Mouse (Mus musculus): ENCODE data around the gene Olfr1255. TPM values are rescaled to one million over a fixed set of nuclear protein-coding genes. Genes with fewer than 3 reads are reported as not detected.

The Olfr1255 gene
- not detected in 2 replicates for polyA plus RNA-seq (2014; fragmentation: Nextera tagmentation; extraction: Ambion mirVana)

GRCm38 (mm10) chr2:89811751-89812150, at the start of gene Olfr1255:
Gene Olfr1255 (plus strand): TSS chr2:89812051.
- 59% methylated on average over 3 of the region's 3 CpGs for WGBS
- ATAC-seq (ENCODE audit: insufficient number of reproducible peaks, insufficient read depth, low FRiP score, low read depth), result no peak

GRCm38 (mm10) chr2:89793519-89793918, 18.3 kb upstream of the Olfr1255 start, which contains the start of gene Olfr1254:
Gene Olfr1254 (minus strand): TSS chr2:89793619.
- Histone ChIP-seq H3K9me3 (ENCODE audit: control insufficient read depth, low read length) (no peaks in the 10 kb centered on the region), H3K36me3 (ENCODE audit: control insufficient read depth, insufficient read depth, low read length) (no peaks in the 10 kb centered on the region), H3K27me3 (ENCODE audit: control insufficient read depth, insufficient read depth, low read length) (no peaks in the 10 kb centered on the region), H3K27ac (replicated peaks in 1 of 2; ENCODE audit: control insufficient read depth in 1 of 2, insufficient read depth in 1 of 2, low read depth in 2 of 2, low read length in 2 of 2) (no peak within 1 kb of the TSS), H3K4me2 (ENCODE audit: low read length) (no peak within 1 kb of the TSS), H3K4me3 (ENCODE audit: control insufficient read depth in 1 of 2, insufficient read depth in 1 of 2, low read depth in 1 of 2, low read length in 2 of 2) (no peak within 1 kb of the TSS), H3K4me1 (ENCODE audit: control insufficient read depth in 2 of 2, insufficient read depth in 2 of 2, low read length in 2 of 2) (no peaks in the 10 kb centered on the region), H3K9ac (ENCODE audit: low read length) (no peak within 1 kb of the TSS)
- no peak for ATAC-seq (ENCODE audit: insufficient number of reproducible peaks, insufficient read depth, low FRiP score, low read depth)

More at GRCm38 (mm10) chr2:89811751-89812150, at the start of gene Olfr1255:
- no peaks in the 10 kb centered on the region for H3K4me1 ChIP-seq (ENCODE audit: control insufficient read depth in 2 of 2, insufficient read depth in 2 of 2, low read length in 2 of 2)
- H3K9me3 ChIP-seq (ENCODE audit: control insufficient read depth, low read length), result no peaks in the 10 kb centered on the region
- H3K27me3 ChIP-seq (ENCODE audit: control insufficient read depth, insufficient read depth, low read length), result no peaks in the 10 kb centered on the region
- H3K4me2 ChIP-seq (ENCODE audit: low read length), result no peak within 1 kb of the TSS
- no peak within 1 kb of the TSS for H3K9ac ChIP-seq (ENCODE audit: low read length)
- no peaks in the 10 kb centered on the region for H3K36me3 ChIP-seq (ENCODE audit: control insufficient read depth, insufficient read depth, low read length)
- H3K27ac ChIP-seq (replicated peaks in 1 of 2; ENCODE audit: control insufficient read depth in 1 of 2, insufficient read depth in 1 of 2, low read depth in 2 of 2, low read length in 2 of 2), result no peak within 1 kb of the TSS
- H3K4me3 ChIP-seq (ENCODE audit: control insufficient read depth in 1 of 2, insufficient read depth in 1 of 2, low read depth in 1 of 2, low read length in 2 of 2), result no peak within 1 kb of the TSS

GRCm38 (mm10) chr2:89799583-89799982, 12.3 kb upstream of the Olfr1255 start:
- Histone ChIP-seq H3K4me1 (ENCODE audit: control insufficient read depth in 2 of 2, insufficient read depth in 2 of 2, low read length in 2 of 2) (no peaks in the 10 kb centered on the region), H3K27ac (replicated peaks in 1 of 2; ENCODE audit: control insufficient read depth in 1 of 2, insufficient read depth in 1 of 2, low read depth in 2 of 2, low read length in 2 of 2) (no peak overlapping the region), H3K4me2 (ENCODE audit: low read length) (no peak overlapping the region), H3K27me3 (ENCODE audit: control insufficient read depth, insufficient read depth, low read length) (no peaks in the 10 kb centered on the region), H3K36me3 (ENCODE audit: control insufficient read depth, insufficient read depth, low read length) (no peaks in the 10 kb centered on the region), H3K9ac (ENCODE audit: low read length) (no peak overlapping the region), H3K4me3 (ENCODE audit: control insufficient read depth in 1 of 2, insufficient read depth in 1 of 2, low read depth in 1 of 2, low read length in 2 of 2) (no peak overlapping the region), H3K9me3 (ENCODE audit: control insufficient read depth, low read length) (no peaks in the 10 kb centered on the region)
- WGBS, result 82% methylated on average over 3 of the region's 3 CpGs
- ATAC-seq (ENCODE audit: insufficient number of reproducible peaks, insufficient read depth, low FRiP score, low read depth), result no peak

- no peak overlapping the region for H3K4me2 ChIP-seq (ENCODE audit: low read length)
- WGBS, result 55% methylated on average over 2 of the region's 2 CpGs
- H3K27me3 ChIP-seq (ENCODE audit: control insufficient read depth, insufficient read depth, low read length), result no peaks in the 10 kb centered on the region
- no peaks in the 10 kb centered on the region for H3K4me1 ChIP-seq (ENCODE audit: control insufficient read depth in 2 of 2, insufficient read depth in 2 of 2, low read length in 2 of 2)
- H3K4me3 ChIP-seq (ENCODE audit: control insufficient read depth in 1 of 2, insufficient read depth in 1 of 2, low read depth in 1 of 2, low read length in 2 of 2), result no peak overlapping the region
- H3K9ac ChIP-seq (ENCODE audit: low read length), result no peak overlapping the region
- ATAC-seq (ENCODE audit: insufficient number of reproducible peaks, insufficient read depth, low FRiP score, low read depth), result no peak
- H3K27ac ChIP-seq (replicated peaks in 1 of 2; ENCODE audit: control insufficient read depth in 1 of 2, insufficient read depth in 1 of 2, low read depth in 2 of 2, low read length in 2 of 2), result no peak overlapping the region
- no peaks in the 10 kb centered on the region for H3K9me3 ChIP-seq (ENCODE audit: control insufficient read depth, low read length)
- H3K36me3 ChIP-seq (ENCODE audit: control insufficient read depth, insufficient read depth, low read length), result no peaks in the 10 kb centered on the region
These were observed 1.1 kb upstream of the Olfr1255 start for GRCm38 (mm10) chr2:89810751-89811150.

GRCm38 (mm10) chr2:89820216-89820615, 8.4 kb downstream of the Olfr1255 start:
- Histone ChIP-seq H3K36me3 (ENCODE audit: control insufficient read depth, insufficient read depth, low read length) (no peaks in the 10 kb centered on the region), H3K4me2 (ENCODE audit: low read length) (no peak overlapping the region), H3K27me3 (ENCODE audit: control insufficient read depth, insufficient read depth, low read length) (no peaks in the 10 kb centered on the region), H3K9ac (ENCODE audit: low read length) (no peak overlapping the region), H3K27ac (replicated peaks in 1 of 2; ENCODE audit: control insufficient read depth in 1 of 2, insufficient read depth in 1 of 2, low read depth in 2 of 2, low read length in 2 of 2) (no peak overlapping the region), H3K9me3 (ENCODE audit: control insufficient read depth, low read length) (no peaks in the 10 kb centered on the region), H3K4me3 (ENCODE audit: control insufficient read depth in 1 of 2, insufficient read depth in 1 of 2, low read depth in 1 of 2, low read length in 2 of 2) (no peak overlapping the region), H3K4me1 (ENCODE audit: control insufficient read depth in 2 of 2, insufficient read depth in 2 of 2, low read length in 2 of 2) (no peaks in the 10 kb centered on the region)
- WGBS, result 71% methylated on average over 1 of the region's 1 CpGs
- no peak for ATAC-seq (ENCODE audit: insufficient number of reproducible peaks, insufficient read depth, low FRiP score, low read depth)

- Histone ChIP-seq H3K4me3 (ENCODE audit: control insufficient read depth in 1 of 2, insufficient read depth in 1 of 2, low read depth in 1 of 2, low read length in 2 of 2) (no peak within 1 kb of the TSS), H3K4me2 (ENCODE audit: low read length) (no peak within 1 kb of the TSS), H3K36me3 (ENCODE audit: control insufficient read depth, insufficient read depth, low read length) (no peaks in the 10 kb centered on the region), H3K27me3 (ENCODE audit: control insufficient read depth, insufficient read depth, low read length) (no peaks in the 10 kb centered on the region), H3K4me1 (ENCODE audit: control insufficient read depth in 2 of 2, insufficient read depth in 2 of 2, low read length in 2 of 2) (no peaks in the 10 kb centered on the region), H3K9ac (ENCODE audit: low read length) (no peak within 1 kb of the TSS), H3K27ac (replicated peaks in 1 of 2; ENCODE audit: control insufficient read depth in 1 of 2, insufficient read depth in 1 of 2, low read depth in 2 of 2, low read length in 2 of 2) (no peak within 1 kb of the TSS), H3K9me3 (ENCODE audit: control insufficient read depth, low read length) (no peaks in the 10 kb centered on the region)
- ATAC-seq (ENCODE audit: insufficient number of reproducible peaks, insufficient read depth, low FRiP score, low read depth), result no peak
- 40% methylated on average over 2 of the region's 2 CpGs for WGBS
These were observed 29.6 kb downstream of the Olfr1255 start, which contains the start of gene Olfr1256 for GRCm38 (mm10) chr2:89841455-89841854. Gene Olfr1256 (minus strand): TSS chr2:89841555.

GRCm38 (mm10) chr2:89848105-89848504, 36.3 kb downstream of the Olfr1255 start, which contains the start of gene Olfr48:
Gene Olfr48 (minus strand): TSS chr2:89848205.
- Histone ChIP-seq H3K9me3 (ENCODE audit: control insufficient read depth, low read length) (no peaks in the 10 kb centered on the region), H3K27me3 (ENCODE audit: control insufficient read depth, insufficient read depth, low read length) (no peaks in the 10 kb centered on the region), H3K4me3 (ENCODE audit: control insufficient read depth in 1 of 2, insufficient read depth in 1 of 2, low read depth in 1 of 2, low read length in 2 of 2) (no peak within 1 kb of the TSS), H3K9ac (ENCODE audit: low read length) (no peak within 1 kb of the TSS), H3K36me3 (ENCODE audit: control insufficient read depth, insufficient read depth, low read length) (no peaks in the 10 kb centered on the region), H3K4me2 (ENCODE audit: low read length) (no peak within 1 kb of the TSS), H3K27ac (replicated peaks in 1 of 2; ENCODE audit: control insufficient read depth in 1 of 2, insufficient read depth in 1 of 2, low read depth in 2 of 2, low read length in 2 of 2) (no peak within 1 kb of the TSS), H3K4me1 (ENCODE audit: control insufficient read depth in 2 of 2, insufficient read depth in 2 of 2, low read length in 2 of 2) (no peaks in the 10 kb centered on the region)
- 79% methylated on average over 5 of the region's 5 CpGs for WGBS
- no peak for ATAC-seq (ENCODE audit: insufficient number of reproducible peaks, insufficient read depth, low FRiP score, low read depth)

GRCm38 (mm10) chr2:89849230-89849629, 37.4 kb downstream of the Olfr1255 start:
- Histone ChIP-seq H3K4me1 (ENCODE audit: control insufficient read depth in 2 of 2, insufficient read depth in 2 of 2, low read length in 2 of 2) (no peaks in the 10 kb centered on the region), H3K9ac (ENCODE audit: low read length) (no peak overlapping the region), H3K36me3 (ENCODE audit: control insufficient read depth, insufficient read depth, low read length) (no peaks in the 10 kb centered on the region), H3K4me3 (ENCODE audit: control insufficient read depth in 1 of 2, insufficient read depth in 1 of 2, low read depth in 1 of 2, low read length in 2 of 2) (no peak overlapping the region), H3K9me3 (ENCODE audit: control insufficient read depth, low read length) (no peaks in the 10 kb centered on the region), H3K4me2 (ENCODE audit: low read length) (no peak overlapping the region), H3K27me3 (ENCODE audit: control insufficient read depth, insufficient read depth, low read length) (no peaks in the 10 kb centered on the region), H3K27ac (replicated peaks in 1 of 2; ENCODE audit: control insufficient read depth in 1 of 2, insufficient read depth in 1 of 2, low read depth in 2 of 2, low read length in 2 of 2) (no peak overlapping the region)
- ATAC-seq (ENCODE audit: insufficient number of reproducible peaks, insufficient read depth, low FRiP score, low read depth), result no peak
- 88% methylated on average over 1 of the region's 1 CpGs for WGBS

Data from heart, embryonic 14.5 days (tissue).